Mouse (Mus musculus): ENCODE data around the gene Ranbp17. TPM values are rescaled to one million over a fixed set of nuclear protein-coding genes. Genes with fewer than 3 reads are reported as not detected.

Gene Ranbp17
- polyA plus RNA-seq, 1 experiment from 2014 or later = 10.6 TPM

DNA sequence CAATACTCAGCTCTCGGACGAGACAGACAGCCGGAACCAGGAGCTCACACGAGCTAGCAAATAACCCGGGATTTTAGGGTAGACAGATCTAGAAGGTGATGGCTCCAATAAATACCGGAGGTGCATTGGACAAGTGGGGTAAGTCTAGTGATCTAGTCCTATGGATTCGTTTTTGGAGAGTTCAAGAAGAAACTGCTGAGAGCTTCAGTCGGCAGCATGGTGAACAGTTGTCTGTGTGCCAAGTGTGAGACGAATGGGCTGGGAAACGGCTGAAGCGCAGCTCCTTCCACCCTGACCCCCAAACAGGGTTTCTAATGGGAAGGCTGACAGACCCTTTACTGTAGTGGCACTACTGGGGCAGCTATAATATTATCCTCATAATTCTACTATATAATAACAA is 214.2 kb downstream of the Ranbp17 start:
- H3K4me2 ChIP-seq (replicated peaks) = no peak overlapping the region
- peaks cover 24% of the 10 kb centered on the region for H3K4me1 ChIP-seq (replicated peaks; ENCODE audit: control insufficient read depth, insufficient read depth, low read length)
- H3K9ac ChIP-seq = no peak overlapping the region
- H3K27me3 ChIP-seq (ENCODE audit: control insufficient read depth, insufficient read depth, low read length) = no peaks in the 10 kb centered on the region
- H3K9me3 ChIP-seq (ENCODE audit: control insufficient read depth, low read length) = no peaks in the 10 kb centered on the region
- DNase-seq (ENCODE audit: low spot score) (no peak), ATAC-seq (ENCODE audit: low FRiP score) (no peak)
- H3K4me3 ChIP-seq (replicated peaks; ENCODE audit: low read length) = no peak overlapping the region
- 61% methylated on average over 11 of the region's 11 CpGs for WGBS
- H3K27ac ChIP-seq = peak overlapping the region; percentile 56
- H3K36me3 ChIP-seq (replicated peaks; ENCODE audit: control insufficient read depth, insufficient read depth) = no peaks in the 10 kb centered on the region

DNA sequence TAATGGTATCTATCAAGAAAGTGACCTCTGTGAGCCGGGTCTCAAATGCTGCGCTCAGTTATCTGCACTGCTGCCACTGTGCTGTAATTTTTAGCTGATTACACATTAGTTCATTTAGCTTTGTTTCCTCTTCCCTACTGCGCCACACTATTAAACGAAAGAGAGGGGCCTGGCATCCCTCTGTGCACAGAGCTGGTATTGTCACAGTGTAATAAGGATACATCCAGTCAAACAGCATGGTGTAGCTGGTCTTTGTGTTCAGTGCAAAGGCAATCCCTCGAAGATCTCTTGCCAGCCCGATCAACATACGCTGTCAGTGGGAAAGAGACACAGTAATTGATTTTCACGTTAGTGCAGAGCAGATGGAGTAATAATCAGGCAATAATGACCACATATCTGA is 216.4 kb downstream of the Ranbp17 start:
- peak; percentile 82 for ATAC-seq (ENCODE audit: low FRiP score)
- H3K27me3 ChIP-seq (ENCODE audit: control insufficient read depth, insufficient read depth, low read length) = no peaks in the 10 kb centered on the region
- H3K4me1 ChIP-seq (replicated peaks; ENCODE audit: control insufficient read depth, insufficient read depth, low read length) = peaks cover 24% of the 10 kb centered on the region
- DNase-seq (ENCODE audit: low spot score) = peak; percentile 44
- peak overlapping the region; percentile 47; the same call in 1 of the 2 replicates for H3K27ac ChIP-seq
- no peaks in the 10 kb centered on the region for H3K9me3 ChIP-seq (ENCODE audit: control insufficient read depth, low read length)
- WGBS = 32% methylated on average over 8 of the region's 8 CpGs
- no peak overlapping the region for H3K4me2 ChIP-seq (replicated peaks)
- H3K36me3 ChIP-seq (replicated peaks; ENCODE audit: control insufficient read depth, insufficient read depth) = no peaks in the 10 kb centered on the region
- H3K4me3 ChIP-seq (replicated peaks; ENCODE audit: low read length) = no peak overlapping the region
- H3K9ac ChIP-seq = 0 out of 2 replicates have a peak overlapping the region, but pooled peaks have one; percentile 16

DNA sequence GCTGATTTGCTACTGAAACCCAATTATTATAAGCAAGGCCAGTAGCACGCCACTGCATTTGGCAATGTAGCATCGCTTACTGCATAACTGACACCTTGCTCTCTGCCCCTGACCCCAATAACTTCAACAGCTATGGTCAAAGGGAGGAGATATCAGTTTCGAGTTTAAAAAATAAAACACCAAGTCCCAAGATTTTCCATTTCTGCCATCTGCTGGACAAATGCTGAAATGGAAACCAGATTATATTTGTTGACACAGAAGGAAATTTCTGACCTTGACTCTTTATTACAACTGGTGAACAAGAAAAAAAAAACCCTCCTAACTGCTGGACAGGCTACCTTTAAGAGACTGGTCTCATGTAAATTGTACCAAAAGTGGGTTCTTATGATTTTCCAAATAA is 218.1 kb downstream of the Ranbp17 start:
- H3K4me1 ChIP-seq (replicated peaks; ENCODE audit: control insufficient read depth, insufficient read depth, low read length) = peaks cover 18% of the 10 kb centered on the region
- no peak for ATAC-seq (ENCODE audit: low FRiP score)
- H3K4me2 ChIP-seq (replicated peaks) = no peak overlapping the region
- no peaks in the 10 kb centered on the region for H3K36me3 ChIP-seq (replicated peaks; ENCODE audit: control insufficient read depth, insufficient read depth)
- no peak overlapping the region for H3K4me3 ChIP-seq (replicated peaks; ENCODE audit: low read length)
- peak; percentile 76 for DNase-seq (ENCODE audit: low spot score)
- no peaks in the 10 kb centered on the region for H3K9me3 ChIP-seq (ENCODE audit: control insufficient read depth, low read length)
- WGBS = 47% methylated on average over 3 of the region's 3 CpGs
- no peak overlapping the region for H3K9ac ChIP-seq
- no peak overlapping the region for H3K27ac ChIP-seq
- H3K27me3 ChIP-seq (ENCODE audit: control insufficient read depth, insufficient read depth, low read length) = no peaks in the 10 kb centered on the region

DNA sequence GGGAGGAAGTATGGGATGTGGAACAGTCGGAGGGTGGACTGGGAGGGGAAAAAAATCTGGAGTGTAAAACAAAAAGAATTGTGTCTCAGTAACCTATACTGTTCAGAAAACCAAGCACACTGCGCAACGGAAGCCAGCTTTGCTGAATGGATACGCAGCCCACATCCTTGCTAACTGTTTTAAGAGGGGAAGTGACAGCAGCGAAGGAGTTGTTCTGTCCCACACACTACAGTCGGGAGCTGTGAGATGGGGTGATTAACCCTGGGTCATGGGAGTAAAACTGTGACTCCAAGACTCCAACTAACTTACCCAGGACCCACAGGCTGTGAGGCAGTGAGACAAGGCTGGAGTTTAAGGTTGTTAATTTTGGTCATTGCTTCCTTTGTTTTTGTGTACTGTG is 219.5 kb downstream of the Ranbp17 start:
- ATAC-seq (ENCODE audit: low FRiP score) = no peak
- Histone ChIP-seq H3K27ac (no peak overlapping the region), H3K9me3 (ENCODE audit: control insufficient read depth, low read length) (no peaks in the 10 kb centered on the region), H3K4me1 (replicated peaks; ENCODE audit: control insufficient read depth, insufficient read depth, low read length) (peaks cover 10% of the 10 kb centered on the region; the same call in 1 of the 2 replicates), H3K4me2 (replicated peaks) (no peak overlapping the region), H3K27me3 (ENCODE audit: control insufficient read depth, insufficient read depth, low read length) (no peaks in the 10 kb centered on the region), H3K9ac (no peak overlapping the region), H3K36me3 (replicated peaks; ENCODE audit: control insufficient read depth, insufficient read depth) (no peaks in the 10 kb centered on the region), H3K4me3 (replicated peaks; ENCODE audit: low read length) (no peak overlapping the region)
- no peak for DNase-seq (ENCODE audit: low spot score)
- WGBS = 78% methylated on average over 6 of the region's 6 CpGs

DNA sequence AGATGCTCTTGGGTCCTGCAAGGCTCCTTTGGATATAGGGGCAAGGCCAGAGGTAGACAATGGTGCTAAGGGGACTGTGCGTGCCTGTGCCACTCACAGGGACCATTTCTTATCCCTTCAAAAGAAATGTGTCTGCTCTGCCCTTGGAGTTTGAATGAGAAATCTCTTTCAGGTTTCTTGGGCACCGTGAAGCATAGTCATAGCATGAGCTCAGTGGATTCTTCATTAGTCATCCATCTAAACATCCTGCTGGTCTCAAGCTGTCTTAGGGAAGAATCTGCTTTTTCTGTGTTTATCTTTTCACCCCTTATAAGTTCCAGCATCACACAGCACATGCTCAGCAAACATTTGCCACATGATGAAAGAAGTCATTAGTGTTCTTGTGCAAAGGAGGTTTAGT is 235.0 kb downstream of the Ranbp17 start:
- H3K27ac ChIP-seq = no peak overlapping the region
- DNase-seq (ENCODE audit: low spot score) (no peak), ATAC-seq (ENCODE audit: low FRiP score) (no peak)
- H3K4me2 ChIP-seq (replicated peaks) = no peak overlapping the region
- H3K9ac ChIP-seq = no peak overlapping the region
- no peak overlapping the region for H3K4me3 ChIP-seq (replicated peaks; ENCODE audit: low read length)
- no peaks in the 10 kb centered on the region for H3K9me3 ChIP-seq (ENCODE audit: control insufficient read depth, low read length)
- H3K4me1 ChIP-seq (replicated peaks; ENCODE audit: control insufficient read depth, insufficient read depth, low read length) = no peaks in the 10 kb centered on the region
- no peaks in the 10 kb centered on the region for H3K27me3 ChIP-seq (ENCODE audit: control insufficient read depth, insufficient read depth, low read length)
- no peaks in the 10 kb centered on the region for H3K36me3 ChIP-seq (replicated peaks; ENCODE audit: control insufficient read depth, insufficient read depth)
- 90% methylated on average over 2 of the region's 2 CpGs for WGBS

DNA sequence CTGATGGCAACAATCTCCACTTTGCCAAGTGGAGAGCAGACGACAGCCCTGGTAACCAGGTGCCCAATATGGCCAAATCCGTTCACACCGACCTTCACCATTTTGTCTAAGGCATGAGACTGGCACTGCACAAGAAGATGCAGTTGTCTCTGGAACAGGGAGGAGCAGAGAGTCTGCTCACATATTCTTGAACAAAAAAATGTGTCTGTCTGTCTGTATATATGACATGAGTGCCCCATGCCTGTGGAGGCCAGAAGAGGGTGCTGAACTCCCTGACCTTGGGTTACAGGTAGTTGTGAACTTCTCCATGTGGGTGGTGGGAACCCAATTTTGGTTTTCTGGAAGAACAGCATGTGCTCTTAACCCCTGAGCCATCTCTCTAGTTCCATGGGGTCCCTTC is 236.9 kb downstream of the Ranbp17 start, which contains the start of gene Gm12117:
TSS of gene Gm12117 (minus strand) at position 101 of the 400 bp plus-strand sequence.
- H3K27ac ChIP-seq = no peak within 1 kb of the TSS
- DNase-seq (ENCODE audit: low spot score) (no peak), ATAC-seq (ENCODE audit: low FRiP score) (no peak)
- 100% methylated on average over 3 of the region's 3 CpGs for WGBS
- no peaks in the 10 kb centered on the region for H3K4me1 ChIP-seq (replicated peaks; ENCODE audit: control insufficient read depth, insufficient read depth, low read length)
- no peaks in the 10 kb centered on the region for H3K9me3 ChIP-seq (ENCODE audit: control insufficient read depth, low read length)
- H3K4me2 ChIP-seq (replicated peaks) = no peak within 1 kb of the TSS
- no peak within 1 kb of the TSS for H3K4me3 ChIP-seq (replicated peaks; ENCODE audit: low read length)
- no peak within 1 kb of the TSS for H3K9ac ChIP-seq
- H3K27me3 ChIP-seq (ENCODE audit: control insufficient read depth, insufficient read depth, low read length) = no peaks in the 10 kb centered on the region
- no peaks in the 10 kb centered on the region for H3K36me3 ChIP-seq (replicated peaks; ENCODE audit: control insufficient read depth, insufficient read depth)

DNA sequence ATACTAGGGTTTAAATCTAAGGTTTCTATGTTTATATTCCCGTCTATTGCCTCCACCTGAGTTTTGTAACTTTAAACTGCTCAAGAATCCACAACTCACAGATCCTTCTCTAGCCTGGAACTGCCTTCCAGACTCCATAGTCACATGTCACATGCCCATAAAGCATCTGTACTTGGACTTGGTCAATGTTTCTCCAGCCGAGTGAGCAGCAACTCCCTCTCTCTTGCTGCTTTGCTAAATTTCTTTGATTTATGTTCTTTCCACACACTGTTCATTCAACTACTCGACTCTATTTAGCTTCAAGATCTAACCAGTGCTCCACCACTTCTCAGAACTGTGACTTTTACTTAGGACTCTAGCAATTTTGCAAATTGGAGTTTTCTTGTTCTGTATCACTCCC is 238.7 kb downstream of the Ranbp17 start:
- no peaks in the 10 kb centered on the region for H3K4me1 ChIP-seq (replicated peaks; ENCODE audit: control insufficient read depth, insufficient read depth, low read length)
- H3K9ac ChIP-seq = no peak overlapping the region
- no peak for DNase-seq (ENCODE audit: low spot score)
- no peak overlapping the region for H3K4me2 ChIP-seq (replicated peaks)
- WGBS = 84% methylated on average over 3 of the region's 3 CpGs
- no peaks in the 10 kb centered on the region for H3K27me3 ChIP-seq (ENCODE audit: control insufficient read depth, insufficient read depth, low read length)
- no peak overlapping the region for H3K4me3 ChIP-seq (replicated peaks; ENCODE audit: low read length)
- H3K27ac ChIP-seq = no peak overlapping the region
- no peaks in the 10 kb centered on the region for H3K9me3 ChIP-seq (ENCODE audit: control insufficient read depth, low read length)
- H3K36me3 ChIP-seq (replicated peaks; ENCODE audit: control insufficient read depth, insufficient read depth) = no peaks in the 10 kb centered on the region
- no peak for ATAC-seq (ENCODE audit: low FRiP score)

DNA sequence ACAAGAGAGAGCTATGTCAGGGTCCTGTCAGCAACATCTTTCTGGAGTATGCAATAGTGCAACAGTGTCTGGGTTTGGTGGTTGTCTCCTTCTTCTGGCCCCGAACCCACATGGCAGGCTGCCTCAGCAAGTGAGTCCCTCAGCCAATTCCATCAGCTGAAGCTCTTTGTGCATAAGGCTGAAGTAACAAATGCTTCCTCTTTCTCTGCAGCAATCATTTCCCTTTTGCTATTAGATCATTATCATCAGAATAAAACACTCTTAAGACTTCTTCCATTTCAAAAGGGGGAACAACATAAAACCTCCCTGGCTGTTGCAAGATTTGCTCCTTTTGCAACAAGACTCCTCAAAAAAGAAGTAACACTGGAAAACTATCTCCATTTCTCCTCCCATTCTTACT is 239.3 kb downstream of the Ranbp17 start:
- no peak overlapping the region for H3K4me3 ChIP-seq (replicated peaks; ENCODE audit: low read length)
- no peaks in the 10 kb centered on the region for H3K27me3 ChIP-seq (ENCODE audit: control insufficient read depth, insufficient read depth, low read length)
- no peak overlapping the region for H3K4me2 ChIP-seq (replicated peaks)
- H3K27ac ChIP-seq = no peak overlapping the region
- no peaks in the 10 kb centered on the region for H3K36me3 ChIP-seq (replicated peaks; ENCODE audit: control insufficient read depth, insufficient read depth)
- no peaks in the 10 kb centered on the region for H3K4me1 ChIP-seq (replicated peaks; ENCODE audit: control insufficient read depth, insufficient read depth, low read length)
- no peak overlapping the region for H3K9ac ChIP-seq
- ATAC-seq (ENCODE audit: low FRiP score) (no peak), DNase-seq (ENCODE audit: low spot score) (no peak)
- WGBS = 78% methylated on average over 1 of the region's 1 CpGs
- no peaks in the 10 kb centered on the region for H3K9me3 ChIP-seq (ENCODE audit: control insufficient read depth, low read length)

DNA sequence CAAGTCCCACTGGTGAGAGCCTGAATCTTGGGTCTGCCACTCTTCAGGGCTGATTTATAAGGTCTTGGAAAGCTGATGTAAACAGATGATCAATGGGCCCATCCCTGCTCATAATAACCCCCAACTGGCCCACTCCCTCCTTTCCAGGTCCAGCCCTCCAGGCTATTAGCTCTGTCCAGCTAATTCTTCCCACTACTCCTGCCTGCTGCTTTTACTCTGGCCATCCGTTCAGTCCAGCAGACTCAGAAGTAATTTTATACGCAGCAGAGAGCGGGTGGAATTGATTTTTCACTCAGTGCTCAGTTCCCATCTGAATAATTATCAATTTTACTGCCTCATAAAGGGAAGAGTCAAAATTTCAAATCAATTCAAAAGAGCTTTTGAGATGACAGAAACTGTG is 273.3 kb downstream of the Ranbp17 start:
- Histone ChIP-seq H3K9ac (no peak overlapping the region), H3K4me3 (replicated peaks; ENCODE audit: low read length) (no peak overlapping the region), H3K4me1 (replicated peaks; ENCODE audit: control insufficient read depth, insufficient read depth, low read length) (no peaks in the 10 kb centered on the region), H3K36me3 (replicated peaks; ENCODE audit: control insufficient read depth, insufficient read depth) (no peaks in the 10 kb centered on the region), H3K27ac (no peak overlapping the region), H3K4me2 (replicated peaks) (no peak overlapping the region), H3K27me3 (ENCODE audit: control insufficient read depth, insufficient read depth, low read length) (no peaks in the 10 kb centered on the region), H3K9me3 (ENCODE audit: control insufficient read depth, low read length) (no peaks in the 10 kb centered on the region)
- DNase-seq (ENCODE audit: low spot score) (no peak), ATAC-seq (ENCODE audit: low FRiP score) (no peak)
- 59% methylated on average over 3 of the region's 3 CpGs for WGBS

DNA sequence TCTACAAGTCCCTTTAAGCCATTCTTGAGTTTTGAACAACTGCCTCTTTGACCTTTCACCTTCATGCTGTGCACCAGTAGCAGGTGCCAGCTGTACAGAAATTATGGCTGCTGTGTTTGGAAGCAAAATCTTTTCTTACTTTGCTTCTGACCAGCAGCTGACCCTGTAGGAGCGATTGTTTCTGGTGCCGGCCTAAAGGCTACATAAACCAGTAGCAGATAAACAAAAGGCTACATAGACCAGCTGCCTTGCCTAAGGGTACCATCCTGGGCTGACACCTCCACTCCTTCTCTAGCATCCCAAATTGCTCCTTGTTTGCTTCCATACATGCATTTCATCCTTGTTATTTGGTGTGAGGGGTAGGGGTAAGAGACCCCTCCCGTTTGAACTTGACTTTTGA is 279.4 kb downstream of the Ranbp17 start:
- Histone ChIP-seq H3K36me3 (replicated peaks; ENCODE audit: control insufficient read depth, insufficient read depth) (no peaks in the 10 kb centered on the region), H3K27ac (peak overlapping the region; percentile 11; the same call in 1 of the 2 replicates), H3K4me2 (replicated peaks) (no peak overlapping the region), H3K4me3 (replicated peaks; ENCODE audit: low read length) (no peak overlapping the region), H3K9ac (no peak overlapping the region), H3K27me3 (ENCODE audit: control insufficient read depth, insufficient read depth, low read length) (no peaks in the 10 kb centered on the region), H3K4me1 (replicated peaks; ENCODE audit: control insufficient read depth, insufficient read depth, low read length) (peaks cover 7% of the 10 kb centered on the region), H3K9me3 (ENCODE audit: control insufficient read depth, low read length) (no peaks in the 10 kb centered on the region)
- DNase-seq (ENCODE audit: low spot score) (no peak), ATAC-seq (ENCODE audit: low FRiP score) (no peak)
- 28% methylated on average over 3 of the region's 3 CpGs for WGBS
